Mouse (Mus musculus): ENCODE results near the gene Ecpas. TPM values are rescaled to one million over a fixed set of nuclear protein-coding genes. Genes with fewer than 3 reads are reported as not detected.

The Ecpas gene
- polyA plus RNA-seq, 1 experiment from 2014 or later = 47.7 TPM

Other genes starting within 250 kb of the Ecpas start
- gene Olfr267, start 125.0 kb downstream of the Ecpas start, polyA plus RNA-seq (2014; fragmentation: Nextera tagmentation; extraction: Ambion mirVana) = not detected in 2 replicates
- gene Zkscan16, start 30.9 kb upstream of the Ecpas start, polyA plus RNA-seq (2014; fragmentation: Nextera tagmentation; extraction: Ambion mirVana) = 1.3 and 1.5 TPM in 2 replicates
- gene Ptgr1, start 74.4 kb upstream of the Ecpas start, polyA plus RNA-seq (2014; fragmentation: Nextera tagmentation; extraction: Ambion mirVana) = 14.7 and 16.1 TPM in 2 replicates
- 7.8 and 7.9 TPM in 2 replicates for gene Dnajc25, start 82.3 kb upstream of the Ecpas start, polyA plus RNA-seq (2014; fragmentation: Nextera tagmentation; extraction: Ambion mirVana)
- gene Gm20503, start 90.5 kb upstream of the Ecpas start, polyA plus RNA-seq (2014; fragmentation: Nextera tagmentation; extraction: Ambion mirVana) = 8.3 and 10.6 TPM in 2 replicates
- gene Gng10, start 122.3 kb upstream of the Ecpas start, polyA plus RNA-seq (2014; fragmentation: Nextera tagmentation; extraction: Ambion mirVana) = 89.6 and 89.7 TPM in 2 replicates
- not detected in 2 replicates for gene AI481877, start 226.2 kb upstream of the Ecpas start, polyA plus RNA-seq (2014; fragmentation: Nextera tagmentation; extraction: Ambion mirVana)